Mouse (Mus musculus): Measurements from ENCODE around the gene Myo1b.

The Myo1b gene

GRCm38 (mm10) chr1:51915576-51916156, at the start of gene Myo1b:
TSS of gene Myo1b (minus strand) at chr1:51916071.
- in situ Hi-C loops (cut with MboI, MseI) = no loop called here

DNA sequence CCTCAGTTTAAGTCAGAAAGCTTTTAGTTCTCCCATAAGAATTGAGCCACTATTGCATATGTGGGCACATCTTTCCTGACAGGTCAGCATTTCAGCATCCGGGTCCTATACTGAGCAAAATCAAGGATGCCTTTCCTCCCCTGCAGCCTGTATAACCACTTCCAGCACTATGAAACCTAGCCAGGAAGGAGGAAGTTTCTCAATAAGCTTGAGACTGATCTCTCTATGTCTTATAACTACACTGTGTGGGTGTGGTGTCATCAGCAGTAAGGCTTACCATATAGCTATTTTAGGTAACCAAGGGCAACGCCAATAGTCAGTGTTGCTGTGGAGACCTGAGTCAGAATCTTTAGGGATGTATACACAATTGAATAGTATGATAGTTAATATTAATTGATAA, 48.8 kb upstream of the Myo1b start:
- in situ Hi-C loops (cut with MboI, MseI) = no loop called here

DNA sequence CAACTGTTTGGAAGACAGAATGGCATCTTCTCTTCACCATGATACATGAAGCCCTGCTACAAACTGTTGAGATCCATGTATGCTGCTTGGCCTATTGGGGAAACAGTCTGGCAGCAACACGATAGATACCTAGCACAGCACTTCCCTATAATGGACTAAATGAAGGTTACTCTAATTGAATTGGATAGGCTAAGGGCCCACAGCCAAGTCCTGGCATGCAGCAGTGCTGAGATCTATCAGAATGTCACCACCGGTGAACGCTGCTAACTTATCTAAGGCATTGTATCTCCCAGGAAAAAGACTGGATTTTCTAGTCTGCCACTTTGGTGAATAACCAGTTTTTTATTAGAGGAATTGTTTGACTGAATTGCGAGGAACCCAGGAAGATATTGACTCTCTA, 31.2 kb upstream of the Myo1b start:
- in situ Hi-C loops (cut with MboI, MseI) = loop anchor here (5.0 kb wide), 1 partner anchor 300 kb away; no protein-coding TSS in a partner anchor

- in situ Hi-C loops (cut with MboI, MseI) = loop anchor here (5.0 kb wide), 1 partner anchor 297 kb away; no protein-coding TSS in a partner anchor
Measured at GRCm38 (mm10) chr1:51944755-51945154, 28.9 kb upstream of the Myo1b start.

GRCm38 (mm10) chr1:51938357-51938756, 22.5 kb upstream of the Myo1b start:
- in situ Hi-C loops (cut with MboI, MseI) = no loop called here

- in situ Hi-C loops (cut with MboI, MseI) = no loop called here
Measured at GRCm38 (mm10) chr1:51935006-51935405, 19.1 kb upstream of the Myo1b start.

- in situ Hi-C loops (cut with MboI, MseI) = no loop called here
Measured at GRCm38 (mm10) chr1:51934176-51934924, 18.5 kb upstream of the Myo1b start.

DNA sequence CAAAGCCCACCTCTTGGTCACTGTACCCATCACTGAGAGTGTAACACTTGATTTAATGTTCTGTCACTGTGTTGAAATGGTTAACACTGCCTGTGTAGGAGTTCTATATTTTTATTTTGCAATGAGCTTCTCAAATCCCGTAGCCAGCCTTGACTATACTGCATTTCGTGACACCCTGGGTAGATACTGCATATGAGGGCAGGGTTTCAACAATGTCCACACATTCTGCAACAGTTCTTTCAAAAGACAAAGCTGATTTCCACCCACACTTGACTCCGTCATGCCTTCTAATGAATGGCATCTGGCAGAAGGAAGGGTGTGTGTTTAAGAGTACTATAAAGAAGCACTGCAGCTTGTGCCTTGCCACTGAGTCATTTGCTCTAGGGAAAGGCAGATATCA, 17.0 kb upstream of the Myo1b start:
- in situ Hi-C loops (cut with MboI, MseI) = no loop called here

- in situ Hi-C loops (cut with MboI, MseI) = no loop called here
Measured at GRCm38 (mm10) chr1:51931561-51931960, 15.7 kb upstream of the Myo1b start.

DNA sequence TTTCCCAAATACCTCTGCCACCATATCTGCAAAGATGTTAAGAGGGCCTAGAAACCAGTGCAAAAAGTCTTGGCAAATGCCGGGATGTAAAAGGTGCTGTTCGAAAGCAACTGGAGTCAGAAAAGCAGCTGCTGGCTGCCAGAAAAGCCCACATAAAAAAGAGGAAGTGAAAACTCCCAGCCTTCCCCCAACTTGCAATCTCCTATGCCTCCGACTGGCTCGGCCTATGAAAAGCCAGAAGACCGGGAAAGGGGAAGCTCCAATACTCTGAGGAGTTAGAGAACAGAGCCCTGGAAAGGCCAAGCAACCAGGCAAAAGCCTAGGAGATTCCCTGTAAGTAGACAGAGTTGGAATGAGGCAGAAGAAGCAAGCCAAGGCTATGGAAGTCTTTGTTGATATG, 14.7 kb upstream of the Myo1b start:
- in situ Hi-C loops (cut with MboI, MseI) = no loop called here

DNA sequence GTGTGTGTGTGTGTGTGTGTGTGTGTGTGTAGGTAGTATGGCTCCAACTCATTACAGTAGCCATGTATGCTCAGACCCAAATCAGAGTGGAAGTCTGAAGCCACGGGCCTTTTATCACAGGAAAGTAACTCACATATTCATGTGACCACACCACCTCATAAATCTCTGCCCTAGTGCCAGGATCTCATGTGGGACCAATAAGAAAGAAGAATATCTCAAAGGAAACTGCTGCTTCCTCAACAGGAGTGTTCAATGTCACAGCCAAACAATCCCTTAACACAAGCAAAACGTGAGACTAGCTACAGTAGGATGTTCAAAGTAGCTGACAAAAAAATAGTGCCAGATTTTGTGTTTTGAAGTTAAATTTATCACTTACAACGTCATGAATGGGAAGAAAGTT, 13.7 kb upstream of the Myo1b start:
- in situ Hi-C loops (cut with MboI, MseI) = no loop called here

DNA sequence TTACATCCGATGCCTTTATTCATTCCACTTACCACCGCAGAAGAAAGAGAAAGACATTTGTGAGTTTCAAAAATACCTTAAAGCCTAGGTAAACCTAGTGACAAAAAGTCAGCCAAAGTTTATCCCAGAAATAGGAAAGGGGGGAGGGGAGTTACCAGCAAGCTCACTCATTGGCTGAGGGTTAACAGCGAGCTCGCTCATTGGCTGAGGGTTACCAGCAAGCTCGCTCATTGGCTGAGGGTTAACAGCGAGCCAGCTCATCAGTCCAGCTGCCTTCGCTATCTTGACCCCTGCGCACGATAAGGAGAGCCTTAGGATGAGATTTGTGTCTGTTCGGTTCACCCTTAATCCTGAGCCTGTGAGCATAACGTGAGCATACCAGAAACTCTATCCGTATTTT, 6.9 kb upstream of the Myo1b start:
- in situ Hi-C loops (cut with MboI, MseI) = no loop called here

GRCm38 (mm10) chr1:51916276-51916675, 405 bp upstream of the Myo1b start:
- in situ Hi-C loops (cut with MboI, MseI) = no loop called here

- in situ Hi-C loops (cut with MboI, MseI) = no loop called here
Measured at GRCm38 (mm10) chr1:51915051-51915575, 758 bp downstream of the Myo1b start.

GRCm38 (mm10) chr1:51914095-51914494, 1.8 kb downstream of the Myo1b start:
- in situ Hi-C loops (cut with MboI, MseI) = no loop called here

DNA sequence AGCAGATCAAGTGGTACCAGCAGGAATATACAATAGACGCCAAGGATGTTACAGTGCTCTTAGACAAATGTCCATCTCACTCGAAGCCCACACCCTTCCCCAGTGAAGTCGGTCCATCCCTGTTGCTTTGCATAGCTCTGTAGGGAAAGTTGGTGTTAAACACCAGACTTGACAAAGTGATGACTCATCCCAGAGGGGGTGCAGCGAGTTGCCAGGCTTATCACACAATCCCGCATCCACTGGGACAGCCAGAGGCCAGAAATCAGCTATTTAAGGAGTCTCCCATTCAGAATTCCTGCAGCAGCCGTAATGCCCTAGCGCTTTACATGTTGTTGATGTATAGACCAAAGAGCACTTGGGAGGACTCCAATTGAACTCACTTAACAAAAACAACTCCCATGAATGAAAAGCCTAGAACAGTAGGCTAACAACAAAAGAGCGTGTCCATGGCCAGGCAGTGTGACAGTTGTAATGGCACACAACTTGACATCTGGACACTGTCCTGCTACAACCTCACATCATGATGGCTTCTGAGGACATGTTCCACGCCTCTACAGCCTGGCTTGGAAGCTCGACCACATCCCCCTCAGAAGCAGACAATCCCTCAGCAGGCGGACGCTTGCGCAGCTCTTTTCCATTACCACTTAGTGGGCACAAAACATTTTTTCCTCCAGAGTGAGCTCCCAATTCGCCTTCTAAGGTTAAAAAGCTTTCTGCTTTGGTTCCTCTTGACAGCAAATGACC, 2.6 kb downstream of the Myo1b start:
- in situ Hi-C loops (cut with MboI, MseI) = no loop called here

- in situ Hi-C loops (cut with MboI, MseI) = no loop called here
Measured at GRCm38 (mm10) chr1:51911331-51911730, 4.5 kb downstream of the Myo1b start.

GRCm38 (mm10) chr1:51909204-51909603, 6.7 kb downstream of the Myo1b start:
- in situ Hi-C loops (cut with MboI, MseI) = no loop called here

- in situ Hi-C loops (cut with MboI, MseI) = no loop called here
Measured at GRCm38 (mm10) chr1:51907821-51908220, 8.1 kb downstream of the Myo1b start.

- in situ Hi-C loops (cut with MboI, MseI) = no loop called here
Measured at GRCm38 (mm10) chr1:51906206-51906906, 9.5 kb downstream of the Myo1b start.

- in situ Hi-C loops (cut with MboI, MseI) = no loop called here
Measured at GRCm38 (mm10) chr1:51905073-51905472, 10.8 kb downstream of the Myo1b start.

DNA sequence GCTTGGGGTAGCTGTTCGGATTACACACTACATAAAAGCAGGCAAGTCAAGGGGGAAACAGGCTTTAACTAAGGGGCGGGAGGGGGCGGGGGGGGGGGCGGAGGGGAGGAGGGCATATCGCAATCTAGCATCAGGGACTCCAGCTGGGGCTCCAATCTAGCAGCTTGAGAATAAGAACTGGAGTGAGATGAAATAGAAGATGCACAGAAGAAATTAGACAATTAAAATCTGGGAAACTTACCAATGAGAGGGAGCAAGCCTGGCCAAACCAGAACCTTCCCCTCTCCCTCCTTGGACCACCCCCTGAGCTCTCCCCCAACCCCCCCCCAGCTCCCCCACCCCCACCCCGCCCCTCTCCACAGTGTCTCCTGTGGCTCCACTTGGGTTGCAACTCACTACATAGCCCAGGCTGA, 18.7 kb downstream of the Myo1b start:
- in situ Hi-C loops (cut with MboI, MseI) = no loop called here

All from T-helper 2 cell (primary cell).